Mouse (Mus musculus) hindbrain, embryonic 16.5 days (tissue): ENCODE data around the gene Sort1. TPM values are rescaled to one million over a fixed set of nuclear protein-coding genes. Genes with fewer than 3 reads are reported as not detected.

Experiments
- ATAC-seq: fragments of 200-750 bp; cut with Nextera tagmentation; 2 replicates; pipeline ENCODE4 v1.8.0; 2017; ENCODE audit warnings: moderate TSS enrichment, moderate library complexity
- H3K27ac ChIP-seq: fragments of 300-500 bp; sonication (generic); 2 replicates; pipeline ENCODE4 v1.5.1; 2014; ENCODE audit warnings: low read depth, mild to moderate bottlenecking, control low read depth, low read length, moderate library complexity
- H3K27me3 ChIP-seq: fragments of 300-500 bp; sonication (generic); replicated peaks from 2 replicates; pipeline ENCODE4 v1.6.1; 2014; ENCODE audit warnings: low read length; ENCODE audit not compliant: control insufficient read depth, insufficient read depth
- H3K36me3 ChIP-seq: fragments of 300-500 bp; sonication (generic); 2 replicates; pipeline ENCODE4 v1.6.1; 2014; ENCODE audit warnings: mild to moderate bottlenecking, low read length, moderate library complexity, mixed read lengths; ENCODE audit not compliant: control insufficient read depth, insufficient read depth
- H3K4me1 ChIP-seq: fragments of 300-500 bp; sonication (generic); 2 replicates; pipeline ENCODE4 v1.6.1; 2014; ENCODE audit warnings: low read depth, low read length; ENCODE audit not compliant: control insufficient read depth, insufficient read depth
- H3K4me2 ChIP-seq: fragments of 300-500 bp; sonication (generic); 2 replicates; pipeline ENCODE4 v1.6.1; 2014; ENCODE audit warnings: mild to moderate bottlenecking, low read length, control low read depth, moderate library complexity
- H3K4me3 ChIP-seq: fragments of 300-500 bp; sonication (generic); 2 replicates; pipeline ENCODE4 v1.5.1; 2014; ENCODE audit warnings: mild to moderate bottlenecking, low read length, control low read depth, moderate library complexity
- H3K9ac ChIP-seq: fragments of 300-500 bp; sonication (generic); 2 replicates; pipeline ENCODE4 v1.6.1; 2014; ENCODE audit warnings: low read depth, mild to moderate bottlenecking, control low read depth, low read length, moderate library complexity
- H3K9me3 ChIP-seq: fragments of 300-500 bp; sonication (generic); 2 replicates; pipeline ENCODE4 v1.6.1; 2014; ENCODE audit warnings: mild to moderate bottlenecking, low read length, moderate library complexity; ENCODE audit not compliant: control insufficient read depth
- WGBS: fragments of 180-500 bp; shearing (Covaris S2); extraction: QIAGEN DNeasy Blood & Tissue Kit; methylation state at CpG from one replicate; pipeline ENCODE4 v1.1.7; 2014; 5-methylcytosine and 5-hydroxymethylcytosine counted together
- polyA plus RNA-seq: library from polyadenylated mRNA; unstranded; fragments of >200 nt; fragmentation: Nextera tagmentation; extraction: Ambion mirVana; gene quantifications from 2 replicates; pipeline ENCODE4 v1.2.1, GENCODE M21; 2015

The Sort1 gene
- polyA plus RNA-seq, 1 experiment from 2014 or later: 9.4 TPM

GRCm38 (mm10) chr3:108383485-108384354, 99.8 kb downstream of the Sort1 start, which contains the start of gene Psrc1:
Psrc1 (plus strand) TSS chr3:108383839.
- peak within 1 kb of the TSS; percentile 41; the same call in 1 of the 2 replicates for H3K27ac ChIP-seq
- H3K27me3 ChIP-seq: no peaks in the 10 kb centered on the region
- peak; percentile 94 for ATAC-seq
- H3K36me3 ChIP-seq: no peaks in the 10 kb centered on the region
- WGBS: under 1% methylated on average over 44 of the region's 44 CpGs
- peak within 1 kb of the TSS; percentile 73 for H3K4me3 ChIP-seq
- H3K9ac ChIP-seq: peak within 1 kb of the TSS; percentile 68
- peak within 1 kb of the TSS; percentile 68 for H3K4me2 ChIP-seq
- H3K9me3 ChIP-seq: no peaks in the 10 kb centered on the region
- H3K4me1 ChIP-seq: peaks cover 8% of the 10 kb centered on the region; the same call in 1 of the 2 replicates

- peak overlapping the region; percentile 68 for H3K4me2 ChIP-seq
- peaks cover 10% of the 10 kb centered on the region; the same call in 1 of the 2 replicates for H3K4me1 ChIP-seq
- H3K27me3 ChIP-seq: no peaks in the 10 kb centered on the region
- peak overlapping the region; percentile 73 for H3K4me3 ChIP-seq
- no peaks in the 10 kb centered on the region for H3K36me3 ChIP-seq
- H3K27ac ChIP-seq: no peak overlapping the region
- no peak for ATAC-seq
- 39% methylated on average over 2 of the region's 2 CpGs for WGBS
- H3K9me3 ChIP-seq: no peaks in the 10 kb centered on the region
- H3K9ac ChIP-seq: no peak overlapping the region; the same call in 1 of the 2 replicates
Observed at GRCm38 (mm10) chr3:108384425-108384824, 100.5 kb downstream of the Sort1 start.

- no peak overlapping the region for H3K9ac ChIP-seq
- no peak overlapping the region for H3K4me2 ChIP-seq
- 90% methylated on average over 10 of the region's 10 CpGs for WGBS
- H3K27ac ChIP-seq: no peak overlapping the region
- no peaks in the 10 kb centered on the region for H3K9me3 ChIP-seq
- no peak for ATAC-seq
- no peaks in the 10 kb centered on the region for H3K27me3 ChIP-seq
- H3K4me1 ChIP-seq: peaks cover 10% of the 10 kb centered on the region; the same call in 1 of the 2 replicates
- no peaks in the 10 kb centered on the region for H3K36me3 ChIP-seq
- H3K4me3 ChIP-seq: no peak overlapping the region
Observed at GRCm38 (mm10) chr3:108386186-108386585, 102.3 kb downstream of the Sort1 start.

GRCm38 (mm10) chr3:108389111-108389545, 105.2 kb downstream of the Sort1 start:
- Histone ChIP-seq H3K4me1 (peaks cover 4% of the 10 kb centered on the region; the same call in 1 of the 2 replicates), H3K4me2 (no peak overlapping the region), H3K36me3 (peaks cover 5% of the 10 kb centered on the region; the same call in 1 of the 2 replicates), H3K9ac (no peak overlapping the region), H3K27me3 (no peaks in the 10 kb centered on the region), H3K9me3 (no peaks in the 10 kb centered on the region), H3K4me3 (no peak overlapping the region), H3K27ac (no peak overlapping the region)
- peak; percentile 83 for ATAC-seq
- 2% methylated on average over 5 of the region's 5 CpGs for WGBS

GRCm38 (mm10) chr3:108392299-108392698, 108.4 kb downstream of the Sort1 start:
- H3K4me3 ChIP-seq: no peak overlapping the region
- no peaks in the 10 kb centered on the region for H3K9me3 ChIP-seq
- peaks cover 2% of the 10 kb centered on the region; the same call in 1 of the 2 replicates for H3K4me1 ChIP-seq
- ATAC-seq: no peak
- peaks cover 29% of the 10 kb centered on the region for H3K36me3 ChIP-seq
- H3K27ac ChIP-seq: no peak overlapping the region
- no peak overlapping the region for H3K4me2 ChIP-seq
- no peaks in the 10 kb centered on the region for H3K27me3 ChIP-seq
- no peak overlapping the region for H3K9ac ChIP-seq
- 24% methylated on average over 10 of the region's 10 CpGs for WGBS

GRCm38 (mm10) chr3:108392793-108393192, 108.9 kb downstream of the Sort1 start:
- Histone ChIP-seq H3K27me3 (no peaks in the 10 kb centered on the region), H3K4me3 (no peak overlapping the region), H3K27ac (no peak overlapping the region), H3K36me3 (peaks cover 34% of the 10 kb centered on the region), H3K9me3 (no peaks in the 10 kb centered on the region), H3K9ac (no peak overlapping the region), H3K4me1 (peaks cover 2% of the 10 kb centered on the region; the same call in 1 of the 2 replicates), H3K4me2 (no peak overlapping the region)
- ATAC-seq: no peak
- 44% methylated on average over 15 of the region's 15 CpGs for WGBS

GRCm38 (mm10) chr3:108398281-108398680, 114.4 kb downstream of the Sort1 start:
- no peak overlapping the region for H3K4me3 ChIP-seq
- no peak for ATAC-seq
- H3K9ac ChIP-seq: no peak overlapping the region
- peaks cover 15% of the 10 kb centered on the region for H3K4me1 ChIP-seq
- H3K27ac ChIP-seq: no peak overlapping the region
- no peak overlapping the region for H3K4me2 ChIP-seq
- no peaks in the 10 kb centered on the region for H3K27me3 ChIP-seq
- H3K36me3 ChIP-seq: peaks cover 73% of the 10 kb centered on the region
- H3K9me3 ChIP-seq: no peaks in the 10 kb centered on the region
- 87% methylated on average over 9 of the region's 9 CpGs for WGBS

GRCm38 (mm10) chr3:108400442-108400841, 116.6 kb downstream of the Sort1 start:
- H3K9me3 ChIP-seq: no peaks in the 10 kb centered on the region
- H3K36me3 ChIP-seq: peaks cover 74% of the 10 kb centered on the region
- no peak overlapping the region for H3K4me2 ChIP-seq
- no peak for ATAC-seq
- H3K4me3 ChIP-seq: no peak overlapping the region
- 85% methylated on average over 5 of the region's 5 CpGs for WGBS
- no peak overlapping the region for H3K9ac ChIP-seq
- H3K4me1 ChIP-seq: peaks cover 19% of the 10 kb centered on the region
- no peaks in the 10 kb centered on the region for H3K27me3 ChIP-seq
- no peak overlapping the region for H3K27ac ChIP-seq
